Mouse (Mus musculus) ES-E14 (cell line): ENCODE data around the gene Mettl26. TPM values are rescaled to one million over a fixed set of nuclear protein-coding genes. Genes with fewer than 3 reads are reported as not detected.

Experiments used
- DNase-seq: peaks from one replicate; pipeline ENCODE4 v3.0.0-alpha.2; 2013; ENCODE audit warnings: low read depth, low spot score
- H3K27ac ChIP-seq: 2 replicates; pipeline ENCODE4 v1.5.1; 2012; ENCODE audit warnings: low read depth, mild to moderate bottlenecking, low read length, moderate library complexity, mixed read lengths; ENCODE audit not compliant: poor library complexity, insufficient read depth, severe bottlenecking
- H3K36me3 ChIP-seq: 2 replicates; pipeline ENCODE4 v1.6.1; 2012; ENCODE audit warnings: mild to moderate bottlenecking, low read length, moderate library complexity, mixed read lengths; ENCODE audit not compliant: control insufficient read depth, poor library complexity, insufficient read depth, severe bottlenecking
- H3K4me1 ChIP-seq, 2 experiments: fragments of 150-350 bp in 1 of 2; sonication (generic) in 1 of 2; 2 replicates each; pipeline ENCODE4 v1.6.1; 2012; ENCODE audit warnings: low read length in 2 of 2, mild to moderate bottlenecking in 1 of 2, mixed read lengths in 1 of 2; ENCODE audit not compliant: control insufficient read depth in 2 of 2, insufficient read depth in 2 of 2, poor library complexity in 1 of 2
- H3K4me3 ChIP-seq, 2 experiments: fragments of 150-350 bp in 1 of 2; sonication (generic) in 1 of 2; 2 replicates each; pipeline ENCODE4 v1.5.1; 2012; ENCODE audit warnings: low read length in 2 of 2, low read depth in 1 of 2, mild to moderate bottlenecking in 1 of 2, mixed read lengths in 1 of 2; ENCODE audit not compliant: insufficient read depth in 1 of 2, poor library complexity in 1 of 2, severe bottlenecking in 1 of 2
- H3K9ac ChIP-seq: 2 replicates; pipeline ENCODE4 v1.6.1; 2012; ENCODE audit warnings: low read depth, mild to moderate bottlenecking, low read length, mixed read lengths; ENCODE audit not compliant: poor library complexity, insufficient read depth, severe bottlenecking
- H3K9me3 ChIP-seq: fragments of 150-350 bp; sonication (generic); 2 replicates; pipeline ENCODE4 v1.6.1; 2012; ENCODE audit warnings: low read depth, mild to moderate bottlenecking, low read length; ENCODE audit not compliant: control insufficient read depth, insufficient read depth
- CHD2 ChIP-seq: IDR thresholded peaks from 2 replicates; pipeline ENCODE4 v1.6.1; 2014; ENCODE audit warnings: mild to moderate bottlenecking, low read depth, low read length, inconsistent platforms
- HCFC1 ChIP-seq: IDR thresholded peaks from 2 replicates; pipeline ENCODE4 v1.6.1; 2012; ENCODE audit warnings: low read length, inconsistent platforms, borderline replicate concordance; ENCODE audit not compliant: insufficient read depth
- MAFK ChIP-seq: IDR thresholded peaks from 2 replicates; pipeline ENCODE4 v1.6.1; 2014; ENCODE audit warnings: mild to moderate bottlenecking, low read depth, low read length, inconsistent platforms; ENCODE audit not compliant: insufficient read depth
- ZC3H11A ChIP-seq: IDR thresholded peaks from 2 replicates; pipeline ENCODE4 v1.6.1; 2012; ENCODE audit warnings: low read depth, mild to moderate bottlenecking, inconsistent platforms, low read length, borderline replicate concordance
- ZNF384 ChIP-seq: IDR thresholded peaks from 2 replicates; pipeline ENCODE4 v1.6.1; 2012; ENCODE audit warnings: low read depth, low read length, inconsistent platforms
- in situ Hi-C, 2 experiments: fragments of 600-800 bp; cut with MboI; formaldehyde crosslinking; loops; one replicate each; pipeline ENCODE4 v1.15.1; 2025; ENCODE audit warnings: low sequenced_read_pairs in 2 of 2, inconsistent platforms in 1 of 2; ENCODE audit not compliant: unreplicated experiment in 2 of 2
- total RNA-seq: library from RNA; depleted of rRNA; stranded (reverse); fragments of 300-350 nt; gene quantifications from 2 replicates; pipeline ENCODE4 v1.2.3, GENCODE M21; 2012

Mettl26 gene
- total RNA-seq, 1 experiment, result 26.6 TPM

GRCm38 (mm10) chr17:25877025-25877424 is 2.2 kb downstream of the Mettl26 start:
- peaks cover 5 to 35% of the 10 kb centered on the region in 2 experiments; a peak in 3 of 4 replicates for H3K4me1 ChIP-seq
- in situ Hi-C loops, result no loop called here
- H3K27ac ChIP-seq, result no peak overlapping the region
- no peak overlapping the region for H3K4me3 ChIP-seq
- no peaks in the 10 kb centered on the region for H3K9me3 ChIP-seq
- DNase-seq, result no peak
- H3K9ac ChIP-seq, result no peak overlapping the region
- peaks cover 16% of the 10 kb centered on the region for H3K36me3 ChIP-seq
- TF ChIP-seq MAFK, result no peak
- TF ChIP-seq HCFC1, result no peak
- TF ChIP-seq ZNF384, result no peak
- TF ChIP-seq ZC3H11A, result no peak
- TF ChIP-seq CHD2, result no peak

- in situ Hi-C loops, result no loop called here
- Histone ChIP-seq H3K36me3 (peaks cover 16% of the 10 kb centered on the region), H3K4me3 (no peak overlapping the region), H3K4me1 (peaks cover 5 to 40% of the 10 kb centered on the region in 2 experiments; a peak in 3 of 4 replicates), H3K9ac (no peak overlapping the region), H3K9me3 (no peaks in the 10 kb centered on the region), H3K27ac (no peak overlapping the region)
- no peak for DNase-seq
- TF ChIP-seq ZC3H11A (no peak), HCFC1 (no peak), CHD2 (no peak), MAFK (no peak), ZNF384 (no peak)
Measured at GRCm38 (mm10) chr17:25877741-25878610, 3.1 kb downstream of the Mettl26 start.

GRCm38 (mm10) chr17:25878611-25879180 is 3.8 kb downstream of the Mettl26 start:
- Histone ChIP-seq H3K4me3 (no peak overlapping the region), H3K9ac (no peak overlapping the region), H3K27ac (no peak overlapping the region), H3K9me3 (no peaks in the 10 kb centered on the region), H3K4me1 (peaks cover 5 to 42% of the 10 kb centered on the region in 2 experiments; a peak in 3 of 4 replicates), H3K36me3 (peaks cover 23% of the 10 kb centered on the region)
- in situ Hi-C loops, result no loop called here
- no peak for TF ChIP-seq CHD2
- TF ChIP-seq MAFK, result no peak
- TF ChIP-seq ZNF384, result no peak
- TF ChIP-seq HCFC1, result no peak
- no peak for TF ChIP-seq ZC3H11A
- DNase-seq, result no peak

GRCm38 (mm10) chr17:25879261-25879660 is 4.4 kb downstream of the Mettl26 start:
- H3K4me1 ChIP-seq, result peaks cover 5 to 37% of the 10 kb centered on the region in 2 experiments; a peak in 3 of 4 replicates
- peaks cover 28% of the 10 kb centered on the region for H3K36me3 ChIP-seq
- H3K9me3 ChIP-seq, result no peaks in the 10 kb centered on the region
- no peak overlapping the region for H3K4me3 ChIP-seq
- TF ChIP-seq ZNF384 (no peak), HCFC1 (0 out of 2 replicates have a peak, but pooled peaks have one; percentile 30)
- in situ Hi-C loops, result no loop called here
- no peak overlapping the region for H3K9ac ChIP-seq
- peak; percentile 78 for DNase-seq
- H3K27ac ChIP-seq, result no peak overlapping the region
